Mouse (Mus musculus) embryonic facial prominence, embryonic 15.5 days (tissue): ENCODE results near the gene Naip1. TPM values are rescaled to one million over a fixed set of nuclear protein-coding genes. Genes with fewer than 3 reads are reported as not detected.

Source experiments
- ATAC-seq: fragments of 200-750 bp; cut with Nextera tagmentation; 2 replicates; pipeline ENCODE4 v1.8.0; 2017; ENCODE audit warnings: low read depth, moderate TSS enrichment; ENCODE audit not compliant: insufficient number of reproducible peaks, low FRiP score, low TSS enrichment
- H3K27ac ChIP-seq: fragments of 300-500 bp; sonication (generic); replicated peaks from 2 replicates; pipeline ENCODE4 v1.5.1; 2015; ENCODE audit warnings: mild to moderate bottlenecking, inconsistent platforms
- H3K27me3 ChIP-seq: fragments of 300-500 bp; sonication (generic); 2 replicates; pipeline ENCODE4 v1.6.1; 2015; ENCODE audit warnings: inconsistent platforms
- H3K36me3 ChIP-seq: fragments of 300-500 bp; sonication (generic); 2 replicates; pipeline ENCODE4 v1.6.1; 2015; ENCODE audit warnings: mild to moderate bottlenecking, inconsistent platforms
- H3K4me1 ChIP-seq: fragments of 300-500 bp; sonication (generic); 2 replicates; pipeline ENCODE4 v1.6.1; 2015; ENCODE audit warnings: inconsistent platforms
- H3K4me2 ChIP-seq: fragments of 300-500 bp; sonication (generic); replicated peaks from 2 replicates; pipeline ENCODE4 v1.6.1; 2015; ENCODE audit warnings: mild to moderate bottlenecking, inconsistent platforms
- H3K4me3 ChIP-seq: fragments of 300-500 bp; sonication (generic); replicated peaks from 2 replicates; pipeline ENCODE4 v1.5.1; 2015; ENCODE audit warnings: mild to moderate bottlenecking, inconsistent platforms
- H3K9ac ChIP-seq: fragments of 300-500 bp; sonication (generic); 2 replicates; pipeline ENCODE4 v1.6.1; 2015; ENCODE audit warnings: inconsistent platforms
- H3K9me3 ChIP-seq: fragments of 300-500 bp; sonication (generic); replicated peaks from 2 replicates; pipeline ENCODE4 v1.6.1; 2016; ENCODE audit warnings: inconsistent platforms
- WGBS: fragments of 180-500 bp; shearing (Covaris S2); methylation state at CpG from one replicate; pipeline ENCODE4 v1.1.7; 2015; 5-methylcytosine and 5-hydroxymethylcytosine counted together
- polyA plus RNA-seq: library from polyadenylated mRNA; unstranded; fragments of >200 nt; fragmentation: Nextera tagmentation; extraction: Ambion mirVana; gene quantifications from 2 replicates; pipeline ENCODE4 v1.2.1, GENCODE M21; 2015

The Naip1 gene
- polyA plus RNA-seq, 1 experiment from 2014 or later: not detected

- Histone ChIP-seq H3K27me3 (no peaks in the 10 kb centered on the region), H3K27ac (no peak overlapping the region), H3K4me1 (no peaks in the 10 kb centered on the region), H3K36me3 (no peaks in the 10 kb centered on the region), H3K9ac (no peak overlapping the region), H3K9me3 (0 out of 2 replicates have a peak, but pooled peaks cover 3% of the 10 kb centered on the region), H3K4me2 (no peak overlapping the region), H3K4me3 (no peak overlapping the region)
- WGBS: 87% methylated on average over 1 of the region's 1 CpGs
- ATAC-seq: no peak
Measured at GRCm38 (mm10) chr13:100370536-100370935, 82.1 kb downstream of the Naip1 start.

Other genes starting within 250 kb of the Naip1 start
- 0.19 and 0.21 TPM in 2 replicates for gene Naip5, start 206.5 kb downstream of the Naip1 start, polyA plus RNA-seq
- gene Naip6, start 135.2 kb downstream of the Naip1 start, polyA plus RNA-seq: 0.05 and 0.12 TPM in 2 replicates
- 60.4 and 63.3 TPM in 2 replicates for gene Gtf2h2, start 39.7 kb upstream of the Naip1 start, polyA plus RNA-seq
- 12.8 and 15.1 TPM in 2 replicates for gene Ocln, start 99.8 kb upstream of the Naip1 start, polyA plus RNA-seq
- gene Marveld2, start 164.1 kb upstream of the Naip1 start, polyA plus RNA-seq: 6.6 and 8.1 TPM in 2 replicates
- gene Ak6, start 198.1 kb upstream of the Naip1 start, polyA plus RNA-seq: 248 and 258 TPM in 2 replicates
- gene Rad17, start 198.2 kb upstream of the Naip1 start, polyA plus RNA-seq: 20.3 and 22.1 TPM in 2 replicates
- gene Taf9, start 198.7 kb upstream of the Naip1 start, polyA plus RNA-seq: 18.3 and 18.8 TPM in 2 replicates
- gene Ccdc125, start 216.8 kb upstream of the Naip1 start, polyA plus RNA-seq: 3.4 and 3.7 TPM in 2 replicates